Comparison of ENCODE assay signal across 17 mouse cellular contexts in the genomic region with DNA sequence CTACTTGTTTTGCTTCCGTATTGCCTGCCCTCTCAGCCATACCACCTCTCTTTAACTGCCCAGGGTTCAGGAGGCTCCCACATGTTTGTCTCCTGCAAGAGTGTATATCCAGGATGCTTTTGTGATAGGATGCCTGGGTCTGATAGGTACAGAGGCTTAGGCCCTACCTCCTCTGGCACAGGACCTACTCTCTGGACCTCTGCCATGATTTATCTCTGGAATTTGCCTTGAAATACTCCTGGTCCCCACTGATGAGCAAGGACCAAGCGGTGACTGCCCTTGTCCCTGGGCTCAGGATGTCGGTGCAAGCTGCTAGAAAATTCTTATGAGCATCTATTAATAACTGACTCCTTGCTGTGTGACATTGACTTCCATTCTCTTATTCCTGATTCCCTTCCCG. TPM values are rescaled to one million over a fixed set of nuclear protein-coding genes. Genes with fewer than 3 reads are reported as not detected.
A peak's percentile ranks its signal among the peaks of the same experiment; 100 is the strongest.
DNase-seq lines count a peak whose midpoint lies in the region; ATAC-seq lines count a peak whose summit lies in the region.
"Had no signal": no experiment of that assay in that cellular context is flagged by ENCODE, and none has a peak within 500 bp of the region (broad histone marks: within the 10 kb centered on the region; RNA-seq: fewer than 3 reads in every experiment).

No protein-coding gene starts in this region.

- H3K4me1 ChIP-seq in heart, embryonic 11.5 days (ENCODE audit: control insufficient read depth, insufficient read depth, low read length), result peaks cover 22% of the 10 kb centered on the region
- H3K4me1 ChIP-seq in limb, embryonic 12.5 days (replicated peaks), result peaks cover 19% of the 10 kb centered on the region
- H3K4me1 ChIP-seq in limb, embryonic 10.5 days, result 0 out of 2 replicates have a peak, but pooled peaks cover 8% of the 10 kb centered on the region

- no peaks in the 10 kb centered on the region for H3K27me3 ChIP-seq in heart, embryonic 11.5 days (ENCODE audit: control insufficient read depth, insufficient read depth, low read length)
- H3K27me3 ChIP-seq in limb, embryonic 12.5 days, result no peaks in the 10 kb centered on the region
- H3K27me3 ChIP-seq in limb, embryonic 10.5 days (ENCODE audit: low read depth, poor library complexity, severe bottlenecking), result no peaks in the 10 kb centered on the region

- H3K27ac ChIP-seq in heart, embryonic 11.5 days (ENCODE audit: low read depth, low read length), result peak overlapping the region; percentile 41; the same call in 1 of the 2 replicates
- peak overlapping the region; percentile 68; the same call in 1 of the 2 replicates for H3K27ac ChIP-seq in limb, embryonic 12.5 days
- no peak overlapping the region for H3K27ac ChIP-seq in limb, embryonic 10.5 days
- H3K27ac ChIP-seq: forebrain, embryonic 10.5 days; hindbrain, embryonic 14.5 days; liver, embryonic 14.5 days had no signal

- DNase-seq in heart, postnatal 36 days, result no peak
- DNase-seq in limb, embryonic 10.5 days (ENCODE audit: low spot score), result no peak
- peak; percentile 42 for DNase-seq in adrenal gland, postnatal 25 days
- peak; percentile 67 to 72 for DNase-seq in heart, postnatal 10 days
- DNase-seq in spleen, postnatal 36 days (ENCODE audit: low spot score in 2 of 2), result no peak
- DNase-seq in embryo, embryonic 9.5 days (ENCODE audit: extremely low spot score), result no peak
- DNase-seq: cerebellum, adult 11-12 months; lung, postnatal 10 days; retina, postnatal 1 day; thymus, postnatal 14 days had no signal

- intact Hi-C loops in heart, postnatal 36 days (cut with DNase I), result no loop called here
- intact Hi-C loops in heart, postnatal 10 days (cut with DNase I), result no loop called here

- 53% methylated on average over 4 of the region's 4 CpGs for WGBS in heart, embryonic 11.5 days (ENCODE audit: insufficient replicate concordance)
- 92% methylated on average over 4 of the region's 4 CpGs for WGBS in limb, embryonic 12.5 days
- WGBS in limb, embryonic 10.5 days, result 95% methylated on average over 4 of the region's 4 CpGs

- H3K9me3 ChIP-seq in heart, embryonic 11.5 days (replicated peaks; ENCODE audit: control insufficient read depth, low read length), result no peaks in the 10 kb centered on the region
- no peaks in the 10 kb centered on the region for H3K9me3 ChIP-seq in limb, embryonic 12.5 days
- H3K9me3 ChIP-seq in limb, embryonic 10.5 days (replicated peaks), result no peaks in the 10 kb centered on the region
- H3K9me3 ChIP-seq: forebrain, embryonic 10.5 days had no signal

- no peaks in the 10 kb centered on the region for H3K36me3 ChIP-seq in heart, embryonic 11.5 days (ENCODE audit: control insufficient read depth, insufficient read depth, low read length)
- H3K36me3 ChIP-seq in limb, embryonic 12.5 days, result no peaks in the 10 kb centered on the region
- H3K36me3 ChIP-seq in limb, embryonic 10.5 days, result no peaks in the 10 kb centered on the region
- H3K36me3 ChIP-seq: forebrain, embryonic 10.5 days had no signal

- 0 out of 2 replicates have a peak, but pooled peaks have one; percentile 39 for ATAC-seq in heart, embryonic 11.5 days (replicated peaks; ENCODE audit: insufficient number of reproducible peaks, low FRiP score, low TSS enrichment)
- ATAC-seq in limb, embryonic 12.5 days (ENCODE audit: insufficient number of reproducible peaks, insufficient read depth, low FRiP score, low TSS enrichment, low read depth), result no peak
- ATAC-seq: CD4-positive, CD25-positive, alpha-beta regulatory T cell, adult 4 months had no signal

- H3K4me2 ChIP-seq in heart, embryonic 11.5 days, result peak overlapping the region; percentile 8; the same call in 1 of the 2 replicates
- no peak overlapping the region for H3K4me2 ChIP-seq in limb, embryonic 12.5 days
- H3K4me2 ChIP-seq: hindbrain, embryonic 14.5 days; midbrain, embryonic 11.5 days had no signal

- H3K4me3 ChIP-seq in heart, embryonic 11.5 days (ENCODE audit: low read depth, low read length), result no peak overlapping the region
- no peak overlapping the region for H3K4me3 ChIP-seq in limb, embryonic 12.5 days (replicated peaks)
- no peak overlapping the region for H3K4me3 ChIP-seq in limb, embryonic 10.5 days
- H3K4me3 ChIP-seq: forebrain, embryonic 10.5 days had no signal

- H3K9ac ChIP-seq in heart, embryonic 11.5 days (ENCODE audit: low read depth, low read length), result no peak overlapping the region
- H3K9ac ChIP-seq in limb, embryonic 12.5 days (replicated peaks), result no peak overlapping the region
- H3K9ac ChIP-seq: hindbrain, embryonic 14.5 days; liver, embryonic 14.5 days had no signal

RNA-seq across cellular contexts. Expression of gene Prkcd, which starts 12.0 kb away (rescaled TPM):
- polyA plus RNA-seq in heart, embryonic 11.5 days (2014; fragmentation: Nextera tagmentation; extraction: Ambion mirVana), result 25.5 and 28.1 TPM in 2 replicates
- total RNA-seq in heart, postnatal 36 days (2021), result 10 to 100 TPM; 10.5 to 14.3 TPM
- polyA plus RNA-seq in limb, embryonic 12.5 days (2016; fragmentation: Nextera tagmentation; extraction: Ambion mirVana), result 54.1 and 56.2 TPM in 2 replicates
- 26.0 and 36.8 TPM in 2 replicates for polyA plus RNA-seq in limb, embryonic 10.5 days (2016; fragmentation: Nextera tagmentation; extraction: Ambion mirVana)
- total RNA-seq in adrenal gland, postnatal 25 days (2021), result 210 and 237 TPM in 2 replicates
- 10 to 100 TPM; 18.7 to 20.0 TPM for total RNA-seq in heart, postnatal 10 days (2021)

RNA-seq across cellular contexts. Expression of gene Rft1, which starts 16.2 kb away (rescaled TPM):
- polyA plus RNA-seq in heart, embryonic 11.5 days (2014; fragmentation: Nextera tagmentation; extraction: Ambion mirVana), result 10.3 and 12.3 TPM in 2 replicates
- 1 to 10 TPM; 6.8 to 7.4 TPM for total RNA-seq in heart, postnatal 36 days (2021)
- 20.3 and 21.7 TPM in 2 replicates for polyA plus RNA-seq in limb, embryonic 12.5 days (2016; fragmentation: Nextera tagmentation; extraction: Ambion mirVana)
- 16.6 and 19.3 TPM in 2 replicates for polyA plus RNA-seq in limb, embryonic 10.5 days (2016; fragmentation: Nextera tagmentation; extraction: Ambion mirVana)
- total RNA-seq in adrenal gland, postnatal 25 days (2021), result 23.7 and 32.8 TPM in 2 replicates
- total RNA-seq in heart, postnatal 10 days (2021), result 10 to 100 TPM; 10.1 to 10.2 TPM

Comparison
In these comparisons a context has a peak if more than half of its experiments do, and no peak if none do; other contexts are left out.
1. DNase-seq: peak in adrenal gland, postnatal 25 days (single experiment) and heart, postnatal 10 days (2 of 2); none in heart, postnatal 36 days (0 of 2), limb, embryonic 10.5 days (single experiment), spleen, postnatal 36 days (0 of 2) and embryo, embryonic 9.5 days (single experiment).
2. RNA of gene Prkcd, which starts 12.0 kb away (total RNA-seq): 210 to 237 TPM in adrenal gland, postnatal 25 days; 18.7 to 20.0 TPM in heart, postnatal 10 days and 10.5 to 14.3 TPM in heart, postnatal 36 days; every median in the first group is over 10 times any median in the second.